Mouse (Mus musculus): ENCODE results near the gene H1foo. TPM values are rescaled to one million over a fixed set of nuclear protein-coding genes. Genes with fewer than 3 reads are reported as not detected.
A peak's percentile ranks its signal among the peaks of the same experiment; 100 is the strongest.

H1foo gene
- polyA plus RNA-seq, 1 experiment from 2014 or later = not detected

DNA sequence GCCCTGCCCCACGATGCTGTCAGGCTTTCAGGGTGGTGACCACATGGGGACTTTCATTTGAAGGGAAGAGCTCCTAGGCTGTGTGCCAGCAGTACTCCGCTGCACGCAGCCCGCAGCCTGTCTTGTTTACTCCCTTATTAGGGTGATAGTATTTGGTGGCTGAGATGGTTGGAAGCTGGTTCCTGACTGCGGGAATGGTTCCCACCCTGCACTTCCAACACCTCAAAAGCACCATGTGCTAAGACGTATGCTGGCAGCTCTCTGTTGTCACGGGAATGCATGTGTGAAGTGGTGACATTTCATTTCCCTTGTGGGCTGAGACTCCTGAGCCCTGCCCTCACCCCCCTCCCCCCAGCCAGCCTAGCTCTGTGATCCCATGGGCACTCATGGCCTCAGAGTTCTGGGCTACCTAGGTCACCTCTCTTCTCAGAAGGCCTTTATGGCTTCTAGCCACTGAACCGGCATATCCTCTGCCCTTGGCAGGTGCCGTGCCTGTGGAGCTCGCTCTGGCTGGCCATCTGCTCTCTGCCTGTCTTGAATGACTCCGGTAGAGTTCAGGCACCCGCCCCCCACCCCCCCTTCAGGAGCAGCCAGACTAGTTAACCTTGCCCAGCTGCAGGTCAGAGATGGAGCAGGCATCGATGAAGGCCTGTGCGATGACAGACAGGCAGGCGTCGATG lies 12.3 kb downstream of the H1foo start:
- 38% methylated on average over 16 of the region's 16 CpGs for WGBS
- peak overlapping the region; percentile 81 for H3K27ac ChIP-seq
- peaks cover 72% of the 10 kb centered on the region for H3K36me3 ChIP-seq
- DNase-seq (ENCODE audit: low spot score) = no peak
- no peaks in the 10 kb centered on the region; the same call in 1 of the 2 replicates for H3K27me3 ChIP-seq (ENCODE audit: insufficient read depth, poor library complexity, severe bottlenecking)
- peaks cover 54% of the 10 kb centered on the region for H3K4me1 ChIP-seq
- H3K4me3 ChIP-seq = no peak overlapping the region
- H3K9me3 ChIP-seq = no peaks in the 10 kb centered on the region

DNA sequence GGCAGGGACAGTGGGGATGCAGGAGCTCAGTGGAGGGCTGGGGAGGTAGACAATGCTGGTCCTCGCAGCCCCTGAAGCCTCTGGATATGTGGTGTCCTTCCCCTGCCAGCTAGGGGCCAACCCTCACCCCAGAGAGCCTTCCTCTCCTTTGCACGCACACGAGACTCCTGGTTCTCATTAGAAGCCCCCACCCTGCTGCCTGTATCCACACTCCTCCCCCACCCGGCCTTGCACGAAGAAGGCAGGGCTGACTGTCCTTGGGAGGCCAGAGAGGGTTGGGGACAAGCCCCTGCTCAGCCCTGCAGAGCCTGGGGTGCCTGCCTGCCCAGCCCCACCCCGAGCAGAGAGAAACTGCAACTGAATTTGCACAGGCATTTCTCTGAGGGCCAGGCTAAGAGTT lies 12.9 kb downstream of the H1foo start:
- Histone ChIP-seq H3K36me3 (peaks cover 78% of the 10 kb centered on the region), H3K4me3 (no peak overlapping the region), H3K27ac (peak overlapping the region; percentile 81), H3K4me1 (peaks cover 60% of the 10 kb centered on the region), H3K9me3 (no peaks in the 10 kb centered on the region), H3K27me3 (ENCODE audit: insufficient read depth, poor library complexity, severe bottlenecking) (peaks cover 1% of the 10 kb centered on the region; the same call in 1 of the 2 replicates)
- whole genome bisulfite sequencing = 32% methylated on average over 6 of the region's 6 CpGs
- no peak for DNase-seq (ENCODE audit: low spot score)

DNA sequence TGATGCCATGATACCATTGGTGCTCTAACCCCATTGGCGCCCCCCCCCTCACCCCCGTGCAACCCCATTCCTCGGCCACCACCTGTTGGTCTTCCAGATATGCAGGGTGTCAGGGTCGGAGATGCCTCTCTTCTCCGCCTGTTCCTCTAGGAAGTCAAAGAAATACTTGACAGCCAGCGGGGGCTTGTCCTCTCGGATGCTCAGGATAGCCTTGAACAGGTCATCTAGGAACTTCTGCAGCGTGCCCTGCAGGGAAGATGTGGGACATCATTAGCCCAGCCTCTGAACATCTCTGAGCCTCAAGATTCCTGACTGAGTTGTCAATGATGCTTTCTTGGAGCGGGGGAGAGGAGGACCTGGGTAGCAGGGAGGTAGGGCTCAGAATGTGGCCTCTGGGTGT lies 13.7 kb downstream of the H1foo start:
- peaks cover 9% of the 10 kb centered on the region; the same call in 1 of the 2 replicates for H3K27me3 ChIP-seq (ENCODE audit: insufficient read depth, poor library complexity, severe bottlenecking)
- H3K4me1 ChIP-seq = peaks cover 63% of the 10 kb centered on the region
- peaks cover 82% of the 10 kb centered on the region for H3K36me3 ChIP-seq
- DNase-seq (ENCODE audit: low spot score) = no peak
- no peaks in the 10 kb centered on the region for H3K9me3 ChIP-seq
- H3K4me3 ChIP-seq = no peak overlapping the region
- 85% methylated on average over 9 of the region's 9 CpGs for WGBS
- H3K27ac ChIP-seq = no peak overlapping the region; the same call in none of the 2 replicates

DNA sequence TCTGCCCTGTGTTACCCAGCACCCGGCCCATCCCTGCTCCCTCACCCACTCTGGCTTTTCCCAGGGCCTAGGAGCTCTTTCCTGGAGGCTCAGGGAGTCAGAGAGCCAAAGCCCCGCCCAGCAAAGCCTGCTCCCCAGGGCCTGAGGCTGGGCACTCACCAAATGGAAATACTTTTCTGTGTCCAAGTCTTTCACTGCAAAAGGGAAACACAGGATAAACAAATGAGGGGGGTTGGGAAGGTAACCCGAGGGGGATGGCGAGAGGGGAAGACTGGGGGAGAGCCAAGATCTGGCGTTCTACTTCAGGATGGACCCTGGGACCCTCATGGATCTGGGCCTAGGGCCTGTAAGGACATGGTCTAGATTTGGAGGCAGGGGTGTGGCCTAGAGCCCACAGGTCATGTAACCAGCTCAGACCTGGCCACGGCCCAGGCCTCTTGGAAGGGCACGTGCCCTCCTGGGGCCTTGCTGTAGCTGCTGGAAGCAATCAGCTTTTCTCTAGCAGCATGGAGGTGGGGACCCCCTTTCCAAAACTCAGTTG lies 14.5 kb downstream of the H1foo start:
- DNase-seq (ENCODE audit: low spot score) = no peak
- H3K36me3 ChIP-seq = peaks cover 86% of the 10 kb centered on the region
- WGBS = 82% methylated on average over 7 of the region's 7 CpGs
- peaks cover 64% of the 10 kb centered on the region for H3K4me1 ChIP-seq
- no peaks in the 10 kb centered on the region for H3K9me3 ChIP-seq
- no peak overlapping the region for H3K4me3 ChIP-seq
- peak overlapping the region; percentile 37; the same call in 1 of the 2 replicates for H3K27ac ChIP-seq
- peaks cover 17% of the 10 kb centered on the region for H3K27me3 ChIP-seq (ENCODE audit: insufficient read depth, poor library complexity, severe bottlenecking)

DNA sequence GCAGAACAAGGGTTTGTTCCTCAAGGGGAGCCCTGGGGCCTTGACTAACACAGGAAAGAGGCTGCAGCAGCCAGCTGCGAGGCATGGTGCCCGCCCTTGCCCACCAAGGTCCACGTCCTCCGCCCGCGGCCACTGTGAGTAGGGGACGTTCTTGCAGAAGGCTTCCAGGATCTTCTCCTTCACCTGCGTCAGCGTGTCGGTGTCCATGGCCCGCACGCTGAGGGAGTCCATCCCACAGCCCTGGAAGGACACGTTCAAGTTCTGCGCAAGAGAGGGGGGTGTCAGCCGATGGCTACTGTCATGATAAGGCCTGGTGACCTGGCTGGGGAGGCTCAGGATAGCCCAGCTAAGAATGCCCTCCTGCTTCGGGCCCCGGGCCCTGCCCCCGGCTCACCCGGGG lies 15.6 kb downstream of the H1foo start:
- Histone ChIP-seq H3K27me3 (ENCODE audit: insufficient read depth, poor library complexity, severe bottlenecking) (peaks cover 17% of the 10 kb centered on the region), H3K27ac (no peak overlapping the region), H3K4me1 (peaks cover 54% of the 10 kb centered on the region), H3K9me3 (no peaks in the 10 kb centered on the region), H3K36me3 (peaks cover 78% of the 10 kb centered on the region), H3K4me3 (no peak overlapping the region)
- DNase-seq (ENCODE audit: low spot score) = no peak
- 88% methylated on average over 19 of the region's 19 CpGs for WGBS

DNA sequence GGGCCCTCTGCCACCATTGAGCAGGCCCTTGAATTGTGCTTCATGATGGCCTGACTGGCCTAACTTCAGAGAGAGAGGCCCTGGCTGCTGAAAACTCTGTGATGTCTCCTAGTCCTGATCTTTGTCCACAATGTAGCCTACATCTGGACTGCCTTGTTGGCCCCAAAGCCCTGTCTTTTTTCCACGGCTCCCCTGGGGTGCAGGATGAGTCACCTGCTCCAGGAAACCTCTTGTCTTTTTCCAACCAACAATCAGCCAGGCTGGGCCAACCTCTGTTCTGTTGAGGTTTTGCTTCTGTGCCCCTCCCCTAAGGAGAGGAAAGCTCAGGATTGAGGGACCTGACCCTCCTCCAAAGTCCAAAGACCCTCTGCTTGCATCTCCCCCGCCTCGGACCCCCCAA lies 17.0 kb downstream of the H1foo start:
- H3K27ac ChIP-seq = peak overlapping the region; percentile 4; the same call in 1 of the 2 replicates
- no peaks in the 10 kb centered on the region for H3K9me3 ChIP-seq
- H3K4me3 ChIP-seq = no peak overlapping the region
- peaks cover 82% of the 10 kb centered on the region for H3K36me3 ChIP-seq
- no peak for DNase-seq (ENCODE audit: low spot score)
- peaks cover 47% of the 10 kb centered on the region for H3K4me1 ChIP-seq
- H3K27me3 ChIP-seq (ENCODE audit: insufficient read depth, poor library complexity, severe bottlenecking) = peaks cover 25% of the 10 kb centered on the region
- WGBS = 85% methylated on average over 3 of the region's 3 CpGs

DNA sequence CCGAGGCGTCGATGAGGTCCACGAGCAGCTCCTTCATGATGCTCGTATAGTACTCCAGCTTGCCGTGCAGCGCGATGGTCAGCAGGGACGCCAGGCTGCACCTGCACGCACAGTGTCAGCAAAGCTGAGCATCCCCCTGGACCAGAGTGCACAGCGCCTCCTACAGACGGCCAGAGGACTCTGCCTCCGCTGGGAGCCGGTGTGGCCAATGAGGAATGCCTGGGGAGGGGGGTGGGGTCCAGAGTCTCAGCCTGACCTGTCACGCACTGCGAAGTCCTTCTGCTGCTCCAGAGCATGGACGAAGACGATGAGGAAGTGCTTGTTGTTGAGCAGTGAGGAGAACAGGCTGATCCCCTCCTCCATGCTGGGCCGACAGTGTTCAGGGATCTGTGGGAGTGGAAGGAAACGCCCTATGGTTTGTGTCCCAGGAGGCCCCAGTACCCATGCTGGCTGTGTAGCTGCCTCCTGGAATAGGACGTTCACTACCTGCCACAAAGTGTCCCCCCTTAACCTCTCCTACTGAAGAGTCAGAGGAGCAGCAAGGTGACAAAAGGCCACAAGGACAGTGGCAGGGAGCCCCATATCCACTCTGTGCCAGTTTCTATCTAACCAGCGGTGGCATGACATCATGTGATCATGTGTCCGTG lies 17.8 kb downstream of the H1foo start:
- peaks cover 83% of the 10 kb centered on the region for H3K36me3 ChIP-seq
- H3K27ac ChIP-seq = peak overlapping the region; percentile 38; the same call in 1 of the 2 replicates
- no peak overlapping the region for H3K4me3 ChIP-seq
- H3K4me1 ChIP-seq = peaks cover 39% of the 10 kb centered on the region
- H3K27me3 ChIP-seq (ENCODE audit: insufficient read depth, poor library complexity, severe bottlenecking) = peaks cover 25% of the 10 kb centered on the region
- no peaks in the 10 kb centered on the region for H3K9me3 ChIP-seq
- no peak for DNase-seq (ENCODE audit: low spot score)
- 50% methylated on average over 23 of the region's 23 CpGs for WGBS

DNA sequence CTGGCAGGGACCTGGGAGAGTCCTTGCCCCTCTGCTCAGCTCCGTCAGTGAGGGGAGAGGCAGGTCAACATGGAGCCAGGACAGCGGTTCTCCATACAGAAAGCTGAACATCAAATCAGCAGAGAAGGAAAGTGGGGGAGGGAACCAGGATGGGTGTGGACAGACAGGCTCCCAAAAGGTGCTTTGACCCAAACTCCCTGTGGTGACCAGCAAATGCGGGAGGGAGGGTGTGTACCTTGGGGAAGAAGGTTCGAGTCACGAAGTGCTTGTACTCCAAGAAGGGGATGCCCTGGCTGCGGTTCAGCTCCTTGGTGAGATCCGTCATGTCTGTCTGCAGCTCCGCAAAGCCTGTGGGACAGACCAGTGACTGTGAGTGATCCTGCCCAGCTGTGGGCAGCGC lies 18.9 kb downstream of the H1foo start:
- H3K4me3 ChIP-seq = no peak overlapping the region
- WGBS = 70% methylated on average over 9 of the region's 9 CpGs
- no peaks in the 10 kb centered on the region for H3K9me3 ChIP-seq
- DNase-seq (ENCODE audit: low spot score) = no peak
- peaks cover 25% of the 10 kb centered on the region for H3K27me3 ChIP-seq (ENCODE audit: insufficient read depth, poor library complexity, severe bottlenecking)
- peaks cover 82% of the 10 kb centered on the region for H3K36me3 ChIP-seq
- peaks cover 40% of the 10 kb centered on the region for H3K4me1 ChIP-seq
- H3K27ac ChIP-seq = 0 out of 2 replicates have a peak overlapping the region, but pooled peaks have one; percentile 4

DNA sequence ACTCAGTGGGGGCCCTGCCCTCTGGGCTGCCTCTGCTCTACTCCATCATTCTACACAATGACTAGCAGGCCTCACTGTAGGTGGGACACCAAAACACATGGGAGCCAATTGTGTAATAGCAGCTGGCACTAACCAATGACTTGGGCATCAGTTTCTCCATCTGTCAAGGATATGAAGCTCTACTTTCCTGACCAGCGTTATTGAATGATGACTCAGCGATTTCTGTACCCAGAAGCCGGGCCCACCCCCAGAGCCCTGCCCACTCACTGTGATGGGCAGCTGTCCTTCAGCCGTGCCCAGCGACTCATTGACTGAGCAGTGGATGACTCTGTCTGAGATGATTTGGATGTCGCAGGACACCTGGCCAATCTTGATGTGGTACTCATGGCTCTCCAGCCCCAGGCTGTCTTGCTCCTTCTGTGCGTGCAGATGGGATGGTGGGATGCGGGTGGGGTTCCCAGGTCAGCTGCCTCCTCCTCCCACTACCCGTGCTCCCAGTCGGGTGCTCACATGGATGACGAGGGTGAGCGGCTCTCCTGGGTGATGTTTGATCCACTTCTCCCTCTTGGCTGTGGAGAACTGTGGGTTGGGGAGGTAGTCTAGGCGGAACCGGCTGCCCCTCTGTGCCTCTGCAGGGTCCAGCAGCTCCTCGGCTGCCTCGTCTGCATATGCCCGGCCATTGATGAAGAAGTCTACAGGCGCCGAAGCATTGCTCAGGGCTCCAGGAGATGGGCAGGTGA lies 21.7 kb downstream of the H1foo start:
- no peaks in the 10 kb centered on the region for H3K9me3 ChIP-seq
- DNase-seq (ENCODE audit: low spot score) = no peak
- H3K27me3 ChIP-seq (ENCODE audit: insufficient read depth, poor library complexity, severe bottlenecking) = peaks cover 25% of the 10 kb centered on the region
- 93% methylated on average over 19 of the region's 19 CpGs for WGBS
- H3K36me3 ChIP-seq = peaks cover 82% of the 10 kb centered on the region
- H3K27ac ChIP-seq = no peak overlapping the region
- peaks cover 53% of the 10 kb centered on the region for H3K4me1 ChIP-seq
- H3K4me3 ChIP-seq = no peak overlapping the region

DNA sequence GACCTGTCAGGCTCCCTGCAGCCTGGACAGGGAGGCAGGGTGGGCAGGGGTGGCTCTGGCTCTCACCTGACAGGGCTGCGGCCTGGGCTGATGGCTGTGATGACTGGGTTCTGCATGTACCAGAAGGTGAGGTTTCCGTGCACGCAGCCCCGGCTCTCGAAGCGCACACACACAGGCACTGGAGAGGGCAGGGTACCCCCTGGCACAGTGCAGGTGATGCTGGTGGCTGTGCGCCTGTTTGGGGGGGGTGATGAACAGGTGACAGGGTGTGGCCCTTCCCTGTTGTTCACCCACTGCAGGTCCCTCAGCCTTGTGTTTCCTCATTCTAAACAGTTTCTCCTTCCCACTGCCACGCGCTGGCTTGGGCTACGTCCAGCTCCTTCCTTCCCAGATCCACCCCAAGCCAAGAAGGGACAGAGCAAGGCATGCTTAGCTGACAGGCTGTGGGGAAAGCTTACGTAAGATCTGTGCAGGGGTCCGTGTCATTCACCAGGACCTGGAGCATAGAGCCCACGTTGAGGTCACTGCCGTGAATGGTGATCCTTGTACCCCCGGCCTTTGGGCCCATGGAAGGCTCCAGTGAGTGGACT lies 22.6 kb downstream of the H1foo start:
- WGBS = 93% methylated on average over 15 of the region's 15 CpGs
- Histone ChIP-seq H3K27ac (no peak overlapping the region), H3K4me3 (no peak overlapping the region), H3K9me3 (no peaks in the 10 kb centered on the region), H3K36me3 (peaks cover 79% of the 10 kb centered on the region), H3K4me1 (peaks cover 57% of the 10 kb centered on the region), H3K27me3 (ENCODE audit: insufficient read depth, poor library complexity, severe bottlenecking) (peaks cover 25% of the 10 kb centered on the region)
- no peak for DNase-seq (ENCODE audit: low spot score)

DNA sequence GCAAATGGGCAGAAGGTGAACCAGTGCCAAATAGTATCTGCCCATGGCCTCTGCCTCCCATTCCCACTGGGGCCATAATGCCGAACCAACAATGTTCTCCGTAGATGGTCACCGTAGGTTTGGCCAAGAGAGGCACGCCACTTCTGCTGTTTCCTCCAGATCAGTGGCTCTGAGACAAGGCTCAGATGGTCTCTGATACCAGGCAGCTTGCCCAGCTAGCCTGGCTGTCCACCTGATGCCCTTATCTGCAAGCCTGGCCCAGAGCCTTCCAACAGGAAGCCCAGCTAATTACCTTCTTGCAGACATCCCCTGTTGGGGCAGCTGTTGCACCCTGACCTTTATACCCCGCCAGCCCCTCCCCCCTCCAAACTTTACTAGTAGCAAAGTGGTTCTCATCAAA lies 23.3 kb downstream of the H1foo start:
- H3K27me3 ChIP-seq (ENCODE audit: insufficient read depth, poor library complexity, severe bottlenecking) = peaks cover 22% of the 10 kb centered on the region
- H3K9me3 ChIP-seq = no peaks in the 10 kb centered on the region
- H3K4me1 ChIP-seq = peaks cover 57% of the 10 kb centered on the region
- peaks cover 73% of the 10 kb centered on the region for H3K36me3 ChIP-seq
- DNase-seq (ENCODE audit: low spot score) = no peak
- WGBS = 77% methylated on average over 5 of the region's 5 CpGs
- H3K4me3 ChIP-seq = no peak overlapping the region
- H3K27ac ChIP-seq = peak overlapping the region; percentile 42; the same call in 1 of the 2 replicates

DNA sequence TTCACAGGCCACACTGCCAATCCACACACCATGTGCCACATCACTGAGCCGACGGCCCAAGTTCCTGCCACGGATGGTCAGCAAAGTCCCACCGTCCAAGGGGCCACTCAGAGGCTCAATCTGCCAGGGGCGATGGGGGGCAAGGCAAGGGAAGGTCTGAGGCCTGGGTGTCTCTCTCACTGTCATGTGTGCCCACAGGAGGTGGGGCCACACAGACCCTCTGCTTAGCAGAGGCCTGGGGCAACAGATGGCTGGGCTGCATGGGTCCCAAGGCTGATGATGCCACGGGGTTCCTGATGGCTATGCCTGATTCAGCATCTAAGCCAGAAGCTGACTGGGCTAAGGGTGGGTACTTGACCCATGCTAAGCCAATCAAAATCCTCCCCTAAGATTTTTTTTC lies 24.0 kb downstream of the H1foo start:
- 76% methylated on average over 6 of the region's 6 CpGs for WGBS
- DNase-seq (ENCODE audit: low spot score) = no peak
- H3K27ac ChIP-seq = peak overlapping the region; percentile 42; the same call in 1 of the 2 replicates
- peaks cover 52% of the 10 kb centered on the region for H3K4me1 ChIP-seq
- peaks cover 67% of the 10 kb centered on the region for H3K36me3 ChIP-seq
- no peak overlapping the region for H3K4me3 ChIP-seq
- no peaks in the 10 kb centered on the region for H3K9me3 ChIP-seq
- H3K27me3 ChIP-seq (ENCODE audit: insufficient read depth, poor library complexity, severe bottlenecking) = peaks cover 19% of the 10 kb centered on the region

Measured in heart, embryonic 10.5 days (tissue).